Mouse (Mus musculus): ENCODE measurements at regions not wholly inside any gene's neighbourhood (a gene's known extent, or its start where the extent isn't known, plus 50 kb on each side); places are given as distances from the start of the nearest gene placed in this dataset.

DNA sequence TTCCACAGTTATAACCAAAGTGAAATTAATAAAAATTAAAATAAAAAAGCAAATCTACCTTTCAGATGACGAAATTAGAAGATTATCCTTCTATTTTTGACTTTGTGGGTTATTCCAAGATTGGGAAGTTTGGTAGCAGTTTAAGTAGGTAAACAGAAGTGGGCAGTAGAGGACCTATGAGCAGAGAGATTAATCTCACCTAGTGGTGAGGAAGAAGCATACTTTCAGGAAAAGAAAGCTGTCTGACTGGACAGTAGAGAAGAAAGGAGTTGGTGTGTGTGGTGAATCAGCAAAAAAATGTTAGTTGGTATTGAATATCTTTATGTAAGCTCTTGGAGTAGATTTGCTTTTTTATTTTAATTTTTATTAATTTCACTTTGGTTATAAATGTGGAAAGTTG lies 194.4 kb upstream of the Kit start:
- DNase-seq (no peak), ATAC-seq (ENCODE audit: low read depth) (no peak)
- Histone ChIP-seq H3K9me3 (replicated peaks) (no peaks in the 10 kb centered on the region), H3K36me3 (no peaks in the 10 kb centered on the region), H3K27ac (no peak overlapping the region), H3K4me1 (replicated peaks) (peaks cover 43% of the 10 kb centered on the region), H3K4me2 (no peak overlapping the region), H3K4me3 (replicated peaks) (no peak overlapping the region), H3K27me3 (no peaks in the 10 kb centered on the region), H3K9ac (no peak overlapping the region)
- WGBS (ENCODE audit: insufficient replicate concordance) = 70% methylated on average over 1 of the region's 1 CpGs

- Histone ChIP-seq H3K9ac (no peak overlapping the region), H3K27ac (no peak overlapping the region), H3K4me1 (replicated peaks) (peaks cover 35% of the 10 kb centered on the region), H3K9me3 (replicated peaks) (no peaks in the 10 kb centered on the region), H3K27me3 (no peaks in the 10 kb centered on the region), H3K4me2 (no peak overlapping the region), H3K4me3 (replicated peaks) (no peak overlapping the region), H3K36me3 (no peaks in the 10 kb centered on the region)
- ATAC-seq (ENCODE audit: low read depth) (no peak), DNase-seq (no peak)
- WGBS (ENCODE audit: insufficient replicate concordance) = 74% methylated on average over 3 of the region's 3 CpGs
These were observed 192.6 kb upstream of the Kit start for GRCm38 (mm10) chr5:75382138-75382537.

DNA sequence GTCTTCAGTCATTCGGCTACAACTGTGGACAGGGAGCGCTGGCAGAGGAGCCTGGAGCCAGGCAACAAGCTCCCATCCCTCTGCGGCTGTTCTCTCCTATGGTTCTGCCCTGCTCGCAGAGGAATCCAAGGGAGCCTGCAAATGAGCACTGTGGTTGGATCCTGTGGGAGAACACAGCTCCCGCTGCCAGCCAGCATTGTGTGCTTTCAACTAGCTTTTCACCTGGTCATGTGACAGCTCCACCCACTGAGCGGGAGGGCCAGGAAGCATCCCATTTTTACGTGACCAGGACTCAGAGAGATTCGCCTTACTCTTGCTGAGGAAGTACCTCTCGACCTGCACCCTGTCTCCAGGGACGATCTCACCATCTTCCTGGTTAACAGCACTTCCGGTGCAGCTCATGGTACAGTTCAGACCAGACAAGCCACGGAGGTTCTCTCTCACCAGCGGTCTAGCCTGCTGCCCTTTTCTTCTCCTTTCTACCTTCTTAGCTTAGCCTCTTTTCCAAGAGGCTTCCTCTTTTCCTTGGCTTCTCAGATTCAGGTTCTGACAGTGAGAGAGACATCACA lies 186.7 kb upstream of the Kit start:
- Histone ChIP-seq H3K4me3 (replicated peaks) (peak overlapping the region; percentile 43), H3K27me3 (no peaks in the 10 kb centered on the region), H3K9me3 (replicated peaks) (no peaks in the 10 kb centered on the region), H3K9ac (peak overlapping the region; percentile 35; the same call in 1 of the 2 replicates), H3K27ac (no peak overlapping the region), H3K4me1 (replicated peaks) (peaks cover 26% of the 10 kb centered on the region), H3K4me2 (peak overlapping the region; percentile 55), H3K36me3 (no peaks in the 10 kb centered on the region)
- DNase-seq (no peak), ATAC-seq (ENCODE audit: low read depth) (peak; percentile 57; the same call in 1 of the 2 replicates)
- 32% methylated on average over 13 of the region's 13 CpGs for WGBS (ENCODE audit: insufficient replicate concordance)

DNA sequence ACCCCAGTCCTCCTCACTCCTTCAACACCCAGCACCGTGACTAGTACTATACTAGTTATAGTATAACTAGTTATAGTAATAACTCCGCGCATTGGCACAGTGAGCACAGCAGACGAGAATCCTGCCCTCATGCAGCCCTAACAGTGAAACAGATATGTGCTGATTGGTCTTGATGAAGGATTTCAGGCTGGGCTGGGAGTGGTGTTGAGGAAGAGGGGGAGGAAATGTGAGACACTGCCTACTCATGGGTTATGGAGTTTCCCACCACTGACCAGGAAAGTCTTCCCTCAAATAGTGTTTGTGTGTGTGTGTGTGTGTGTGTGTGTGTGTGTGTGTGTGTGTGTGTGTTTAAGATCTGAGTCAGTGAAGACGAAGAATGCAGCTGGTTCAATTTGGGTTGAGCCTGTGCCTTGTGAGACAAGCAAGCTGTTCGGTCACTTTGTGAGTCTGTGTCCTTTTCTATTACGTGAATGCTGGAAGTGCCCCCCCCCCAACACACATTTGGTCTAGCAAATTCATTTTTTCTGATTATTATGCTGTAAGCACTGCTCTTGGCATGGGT lies 185.9 kb upstream of the Kit start:
- Histone ChIP-seq H3K9me3 (replicated peaks) (no peaks in the 10 kb centered on the region), H3K36me3 (no peaks in the 10 kb centered on the region), H3K27ac (no peak overlapping the region), H3K4me1 (replicated peaks) (peaks cover 26% of the 10 kb centered on the region), H3K27me3 (no peaks in the 10 kb centered on the region), H3K4me3 (replicated peaks) (no peak overlapping the region), H3K4me2 (peak overlapping the region; percentile 55; the same call in 1 of the 2 replicates), H3K9ac (no peak overlapping the region)
- DNase-seq (no peak), ATAC-seq (ENCODE audit: low read depth) (no peak)
- 64% methylated on average over 7 of the region's 7 CpGs for WGBS (ENCODE audit: insufficient replicate concordance)

DNA sequence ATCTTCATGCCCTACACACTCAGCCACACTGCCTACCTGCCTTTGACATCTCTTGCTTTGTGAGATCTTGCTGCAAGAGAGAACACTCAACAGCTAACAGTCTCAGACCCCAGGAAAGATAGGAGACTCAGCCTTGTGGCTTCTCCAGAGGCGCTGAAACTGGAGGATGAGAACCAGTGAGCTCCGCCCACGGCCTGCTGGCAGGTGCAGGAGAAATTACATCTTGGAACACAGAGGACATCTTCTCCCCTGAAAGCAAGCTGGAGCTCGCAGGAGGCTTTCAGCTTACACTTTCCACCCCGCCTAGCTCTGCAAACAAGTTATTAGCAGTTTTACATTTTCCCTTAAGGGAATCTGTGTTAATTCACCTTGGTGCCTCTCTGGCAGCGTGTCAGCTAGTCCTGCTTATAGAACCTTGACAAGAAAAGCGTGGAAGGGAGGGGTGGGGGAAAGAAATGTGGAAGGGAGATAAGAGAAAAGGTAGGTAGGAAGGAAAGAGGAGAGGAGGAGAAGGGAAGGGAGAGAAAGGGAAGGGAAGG lies 185.2 kb upstream of the Kit start:
- no peak for DNase-seq
- ATAC-seq (ENCODE audit: low read depth) = no peak
- Histone ChIP-seq H3K4me3 (replicated peaks) (no peak overlapping the region), H3K4me1 (replicated peaks) (peaks cover 26% of the 10 kb centered on the region), H3K4me2 (no peak overlapping the region), H3K27ac (no peak overlapping the region), H3K9ac (no peak overlapping the region), H3K36me3 (no peaks in the 10 kb centered on the region), H3K9me3 (replicated peaks) (no peaks in the 10 kb centered on the region), H3K27me3 (no peaks in the 10 kb centered on the region)
- WGBS (ENCODE audit: insufficient replicate concordance) = 49% methylated on average over 7 of the region's 7 CpGs

GRCm38 (mm10) chr5:75398820-75399219 lies 175.9 kb upstream of the Kit start:
- 67% methylated on average over 5 of the region's 5 CpGs for WGBS (ENCODE audit: insufficient replicate concordance)
- Histone ChIP-seq H3K9me3 (replicated peaks) (no peaks in the 10 kb centered on the region), H3K4me2 (no peak overlapping the region), H3K4me1 (replicated peaks) (peaks cover 8% of the 10 kb centered on the region; the same call in 1 of the 2 replicates), H3K9ac (no peak overlapping the region), H3K36me3 (no peaks in the 10 kb centered on the region), H3K4me3 (replicated peaks) (no peak overlapping the region), H3K27ac (no peak overlapping the region), H3K27me3 (no peaks in the 10 kb centered on the region)
- DNase-seq (no peak), ATAC-seq (ENCODE audit: low read depth) (no peak)

DNA sequence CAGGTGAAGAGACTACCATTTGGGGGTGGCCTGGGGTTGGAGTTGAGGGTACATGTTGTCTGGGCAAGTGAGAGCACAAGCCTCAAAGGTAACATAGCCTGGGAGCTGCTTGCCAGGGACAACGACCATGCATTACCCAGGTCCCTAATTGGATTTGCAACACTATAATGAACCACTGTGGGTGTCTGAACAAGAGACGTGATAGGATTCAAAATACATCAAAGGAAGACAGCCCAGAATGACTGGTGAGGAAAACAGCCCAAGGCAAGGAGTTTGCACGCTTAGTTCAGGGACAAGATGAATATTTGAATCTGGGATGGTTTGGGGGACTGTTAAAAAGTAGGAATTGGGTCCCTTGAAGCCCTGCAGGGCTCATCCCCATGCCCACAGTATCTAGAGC lies 173.0 kb upstream of the Kit start:
- H3K9me3 ChIP-seq (replicated peaks) = no peaks in the 10 kb centered on the region
- no peak overlapping the region for H3K4me2 ChIP-seq
- no peak for ATAC-seq (ENCODE audit: low read depth)
- DNase-seq = no peak
- H3K27ac ChIP-seq = no peak overlapping the region
- H3K4me1 ChIP-seq (replicated peaks) = peaks cover 8% of the 10 kb centered on the region; the same call in 1 of the 2 replicates
- H3K9ac ChIP-seq = no peak overlapping the region
- H3K4me3 ChIP-seq (replicated peaks) = no peak overlapping the region
- no peaks in the 10 kb centered on the region for H3K36me3 ChIP-seq
- no peaks in the 10 kb centered on the region for H3K27me3 ChIP-seq
- 70% methylated on average over 3 of the region's 3 CpGs for WGBS (ENCODE audit: insufficient replicate concordance)

DNA sequence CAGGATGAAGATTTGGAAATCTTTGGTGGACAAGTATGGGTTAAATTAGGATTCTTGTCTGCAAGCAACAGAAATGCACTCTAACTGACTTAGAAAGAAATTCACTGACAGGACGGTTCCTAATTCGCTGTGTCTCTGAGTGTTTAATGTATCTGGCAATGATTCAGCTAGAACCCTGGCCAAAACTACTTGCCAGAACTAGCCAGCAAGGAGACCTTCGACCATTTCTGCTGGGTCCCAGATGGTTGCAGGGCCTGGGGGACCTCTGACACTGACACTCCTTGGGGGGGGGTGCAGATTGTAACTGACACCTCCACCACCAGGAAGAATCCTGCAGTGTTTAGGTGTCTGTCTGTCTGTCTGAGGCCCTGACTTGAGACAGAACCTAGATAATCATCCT lies 172.1 kb upstream of the Kit start:
- Histone ChIP-seq H3K4me2 (no peak overlapping the region), H3K4me3 (replicated peaks) (no peak overlapping the region), H3K27ac (no peak overlapping the region), H3K27me3 (no peaks in the 10 kb centered on the region), H3K36me3 (no peaks in the 10 kb centered on the region), H3K9ac (no peak overlapping the region), H3K9me3 (replicated peaks) (no peaks in the 10 kb centered on the region), H3K4me1 (replicated peaks) (peaks cover 8% of the 10 kb centered on the region; the same call in 1 of the 2 replicates)
- WGBS (ENCODE audit: insufficient replicate concordance) = 60% methylated on average over 3 of the region's 3 CpGs
- ATAC-seq (ENCODE audit: low read depth) (no peak), DNase-seq (no peak)

- DNase-seq = no peak
- Histone ChIP-seq H3K9ac (no peak overlapping the region), H3K4me3 (replicated peaks) (no peak overlapping the region), H3K27me3 (no peaks in the 10 kb centered on the region), H3K27ac (no peak overlapping the region), H3K9me3 (replicated peaks) (no peaks in the 10 kb centered on the region), H3K4me1 (replicated peaks) (peaks cover 8% of the 10 kb centered on the region; the same call in 1 of the 2 replicates), H3K36me3 (no peaks in the 10 kb centered on the region), H3K4me2 (no peak overlapping the region)
- no peak for ATAC-seq (ENCODE audit: low read depth)
- WGBS (ENCODE audit: insufficient replicate concordance) = 73% methylated on average over 5 of the region's 5 CpGs
These were observed 171.2 kb upstream of the Kit start for GRCm38 (mm10) chr5:75403531-75403930.

DNA sequence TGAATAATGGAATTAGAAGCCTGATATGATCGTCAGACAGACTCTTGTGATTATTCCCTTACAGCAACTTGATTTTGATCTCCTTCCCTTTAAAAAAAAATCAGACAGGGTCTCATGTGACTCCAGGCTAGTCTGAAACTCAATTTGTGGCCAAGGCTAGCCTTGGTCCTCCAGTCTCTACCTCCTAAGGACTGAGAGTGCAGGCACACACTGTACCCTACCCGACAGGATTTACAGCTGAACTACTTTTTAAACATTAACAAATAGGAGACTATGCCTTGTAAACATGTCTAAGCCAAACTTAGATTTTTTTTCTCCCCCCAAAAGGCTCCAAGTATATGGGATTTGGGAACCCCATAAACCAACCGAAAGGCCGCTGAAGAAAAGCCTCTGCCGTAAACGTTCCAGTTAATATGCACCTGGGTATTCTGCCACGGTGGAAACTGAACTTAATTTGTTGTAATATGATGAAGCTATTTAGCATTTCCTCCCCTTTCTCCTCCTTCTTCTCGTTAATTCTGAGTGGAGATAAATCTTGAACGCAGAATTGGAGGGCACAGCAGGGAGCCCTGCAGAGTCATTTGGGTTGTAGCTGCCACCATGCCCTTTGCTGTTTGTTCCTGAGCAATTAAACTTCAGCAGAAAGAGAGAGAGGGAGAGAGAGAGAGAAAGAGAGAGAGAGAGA lies 170.0 kb upstream of the Kit start:
- Histone ChIP-seq H3K9me3 (replicated peaks) (no peaks in the 10 kb centered on the region), H3K36me3 (no peaks in the 10 kb centered on the region), H3K4me1 (replicated peaks) (peaks cover 8% of the 10 kb centered on the region; the same call in 1 of the 2 replicates), H3K4me2 (no peak overlapping the region), H3K27me3 (no peaks in the 10 kb centered on the region), H3K9ac (no peak overlapping the region), H3K4me3 (replicated peaks) (no peak overlapping the region), H3K27ac (no peak overlapping the region)
- WGBS (ENCODE audit: insufficient replicate concordance) = 64% methylated on average over 9 of the region's 9 CpGs
- DNase-seq (no peak), ATAC-seq (ENCODE audit: low read depth) (no peak)

DNA sequence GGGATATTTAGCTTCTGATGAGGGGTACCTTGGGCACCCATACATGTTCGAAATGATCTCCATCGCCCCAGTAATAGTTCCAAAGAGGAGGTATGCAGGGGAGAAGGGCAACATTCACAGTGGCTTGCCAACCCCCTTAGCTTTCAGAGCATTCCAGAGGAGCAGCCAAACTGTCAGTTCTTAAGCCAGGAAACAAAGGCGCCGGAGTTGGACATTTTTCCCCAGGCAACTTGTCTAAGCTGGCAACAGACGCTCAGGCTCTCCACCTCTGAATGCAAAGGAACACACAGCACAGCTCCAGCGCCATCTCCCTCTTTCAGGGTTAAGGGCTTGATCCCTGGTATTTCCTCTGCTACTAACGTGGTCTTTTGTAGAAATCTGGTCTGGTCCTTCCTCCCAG lies 169.2 kb upstream of the Kit start:
- 66% methylated on average over 7 of the region's 7 CpGs for WGBS (ENCODE audit: insufficient replicate concordance)
- H3K9me3 ChIP-seq (replicated peaks) = no peaks in the 10 kb centered on the region
- peaks cover 8% of the 10 kb centered on the region; the same call in 1 of the 2 replicates for H3K4me1 ChIP-seq (replicated peaks)
- H3K36me3 ChIP-seq = no peaks in the 10 kb centered on the region
- H3K27ac ChIP-seq = no peak overlapping the region
- H3K4me2 ChIP-seq = no peak overlapping the region
- H3K4me3 ChIP-seq (replicated peaks) = no peak overlapping the region
- H3K9ac ChIP-seq = no peak overlapping the region
- no peaks in the 10 kb centered on the region for H3K27me3 ChIP-seq
- ATAC-seq (ENCODE audit: low read depth) = no peak
- no peak for DNase-seq
